Mouse (Mus musculus) heart, postnatal 14 days (tissue): ENCODE data around the gene Garnl3. TPM values are rescaled to one million over a fixed set of nuclear protein-coding genes. Genes with fewer than 3 reads are reported as not detected.
"Not testable (repeated sequence)": the region's sequence is repeated elsewhere in the genome, so short reads cannot be mapped to it uniquely, and the experiment has no call there.

Source experiments
- DNase-seq, 2 experiments: peaks; one replicate each; pipeline ENCODE4 v3.0.0; 2021 to 2022
- intact Hi-C: fragments of 180-260 bp; cut with DNase I; formaldehyde crosslinking; loops from one replicate; pipeline ENCODE4 v1.15.1; 2025
- total RNA-seq, 2 experiments: library from RNA; stranded (reverse); gene quantifications; 2 replicates each; pipeline ENCODE4 v1.2.3; 2021

Garnl3 gene
- total RNA-seq, 2 experiments from 2014 or later = 4.1 to 4.2 TPM

GRCm38 (mm10) chr2:33037429-33037828, 94.0 kb downstream of the Garnl3 start:
- no peak for DNase-seq
- intact Hi-C loops = no loop called here

- no peak for DNase-seq
- intact Hi-C loops = no loop called here
Observed at GRCm38 (mm10) chr2:33035297-33035696, 96.2 kb downstream of the Garnl3 start.

- intact Hi-C loops = no loop called here
- DNase-seq = no peak
Observed at GRCm38 (mm10) chr2:33033281-33033680, 98.2 kb downstream of the Garnl3 start.

GRCm38 (mm10) chr2:33032391-33033062, 98.9 kb downstream of the Garnl3 start:
- intact Hi-C loops = no loop called here
- no peak for DNase-seq

- intact Hi-C loops = loop anchor here (2.0 kb wide), 1 partner anchor 106 kb away; the partner anchor contains the start of gene Garnl3
- no peak for DNase-seq
Observed at GRCm38 (mm10) chr2:33025040-33025439, 106.4 kb downstream of the Garnl3 start.

GRCm38 (mm10) chr2:33024564-33024963, 106.9 kb downstream of the Garnl3 start:
- DNase-seq = peak in 1 of 2 experiments; percentile 33
- intact Hi-C loops = loop anchor here (2.0 kb wide), 1 partner anchor 106 kb away; the partner anchor contains the start of gene Garnl3

- intact Hi-C loops = no loop called here
- no peak for DNase-seq
Observed at GRCm38 (mm10) chr2:33022846-33023245, 108.6 kb downstream of the Garnl3 start.

GRCm38 (mm10) chr2:33018026-33018425, 113.4 kb downstream of the Garnl3 start:
- DNase-seq = peak; percentile 71 to 79
- intact Hi-C loops = no loop called here

GRCm38 (mm10) chr2:33017191-33017590, 114.3 kb downstream of the Garnl3 start:
- intact Hi-C loops = no loop called here
- DNase-seq = no peak

GRCm38 (mm10) chr2:33014877-33015276, 116.6 kb downstream of the Garnl3 start:
- intact Hi-C loops = no loop called here
- no peak for DNase-seq

- intact Hi-C loops, DNase-seq: not testable (repeated sequence)
Observed at GRCm38 (mm10) chr2:33009055-33009454, 122.4 kb downstream of the Garnl3 start.

- DNase-seq = peak in 1 of 2 experiments; percentile 14
- intact Hi-C loops = no loop called here
Observed at GRCm38 (mm10) chr2:33005041-33005440, 126.4 kb downstream of the Garnl3 start.

- intact Hi-C loops = no loop called here
- DNase-seq = no peak
Observed at GRCm38 (mm10) chr2:33002144-33002543, 129.3 kb downstream of the Garnl3 start.

GRCm38 (mm10) chr2:32999752-33000151, 131.7 kb downstream of the Garnl3 start:
- no peak for DNase-seq
- intact Hi-C loops = no loop called here

- intact Hi-C loops = no loop called here
- DNase-seq = no peak
Observed at GRCm38 (mm10) chr2:32997792-32998191, 133.7 kb downstream of the Garnl3 start.

GRCm38 (mm10) chr2:32997081-32997480, 134.4 kb downstream of the Garnl3 start:
- no peak for DNase-seq
- intact Hi-C loops = no loop called here

GRCm38 (mm10) chr2:32992130-32992529, 139.3 kb downstream of the Garnl3 start:
- intact Hi-C loops = no loop called here
- no peak for DNase-seq

GRCm38 (mm10) chr2:32990167-32990832, 141.2 kb downstream of the Garnl3 start:
- intact Hi-C loops = no loop called here
- no peak for DNase-seq

- intact Hi-C loops = loop anchor here (5.0 kb wide), 1 partner anchor 363 kb away; no protein-coding TSS in a partner anchor
Observed at GRCm38 (mm10) chr2:32989376-32989775, 142.1 kb downstream of the Garnl3 start.

GRCm38 (mm10) chr2:32985844-32986243, 145.6 kb downstream of the Garnl3 start:
- intact Hi-C loops = loop anchor here (5.0 kb wide), 1 partner anchor 366 kb away; no protein-coding TSS in a partner anchor
- no peak for DNase-seq

More at GRCm38 (mm10) chr2:32989376-32989775, 142.1 kb downstream of the Garnl3 start:
- no peak for DNase-seq

- intact Hi-C loops = loop anchor here (1.0 to 5.0 kb wide), 2 partner anchors 41 to 149 kb away; partner anchors contain the start of gene Garnl3
- DNase-seq = no peak
Observed at GRCm38 (mm10) chr2:32983617-32984016, 147.8 kb downstream of the Garnl3 start.
